Mouse (Mus musculus) kidney, adult 18-20 months (tissue): ENCODE measurements around the gene Spn.
A peak's percentile ranks its signal among the peaks of the same experiment; 100 is the strongest.

Experiments
- DNase-seq: peaks from one replicate; pipeline ENCODE4 v3.0.0; 2021

Gene Spn

DNA sequence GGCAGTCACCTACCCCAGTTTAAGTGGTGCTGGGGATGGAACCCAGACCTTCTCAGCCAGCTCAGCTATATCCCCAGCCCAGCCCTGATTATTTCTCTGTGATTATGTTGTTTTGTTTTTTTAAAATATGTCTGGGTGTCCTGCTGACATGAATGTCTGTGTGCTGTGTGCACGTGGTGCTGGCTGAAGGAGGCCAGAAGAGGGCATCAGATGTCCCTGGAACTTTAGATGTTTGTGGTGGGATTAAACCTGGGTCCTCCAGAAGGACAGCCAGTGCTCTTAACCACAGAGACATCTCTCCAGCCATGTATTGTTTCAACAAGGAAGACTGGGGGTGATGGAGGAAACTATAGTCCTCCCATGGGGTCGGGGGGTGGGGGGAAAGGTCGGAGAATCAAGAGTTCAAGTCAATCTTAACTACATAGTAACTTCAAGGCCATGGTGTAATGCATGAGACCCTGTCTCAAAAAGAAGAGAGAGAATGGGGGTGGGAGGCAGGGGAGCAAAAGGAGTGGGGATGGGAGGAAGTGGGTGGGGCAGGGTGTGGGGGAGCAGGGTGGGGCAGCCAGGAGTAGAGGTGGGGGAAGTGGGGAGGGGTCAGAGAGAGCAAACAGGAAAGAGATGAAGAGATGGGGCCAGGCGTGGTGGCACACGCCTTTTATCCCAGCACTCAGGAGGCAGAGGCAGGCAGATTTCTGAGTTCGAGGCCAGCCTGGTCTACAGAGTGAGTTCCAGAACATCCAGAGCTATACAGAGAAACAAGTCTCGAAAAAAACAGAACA lies 3.2 kb upstream of the Spn start:
- no peak for DNase-seq

DNA sequence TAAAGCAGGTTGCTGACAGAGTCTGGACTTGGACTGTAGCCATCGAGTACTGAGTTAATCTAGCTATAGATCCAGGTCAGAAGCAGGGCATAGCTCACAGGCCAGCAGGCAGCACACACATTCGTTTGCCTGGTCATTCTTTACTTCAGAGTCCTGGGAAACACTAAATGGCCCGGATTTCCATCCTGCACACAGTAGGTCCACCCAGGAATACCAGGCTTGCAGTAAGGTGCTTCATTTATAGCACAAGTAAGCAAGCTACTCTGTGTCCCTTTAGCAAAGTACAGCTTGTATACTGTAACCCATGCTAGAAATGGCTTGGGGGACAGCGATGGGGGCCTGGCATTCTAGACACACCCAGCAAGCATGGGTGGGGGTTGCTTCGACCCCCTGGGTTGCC lies 1.9 kb upstream of the Spn start:
- DNase-seq: no peak

DNA sequence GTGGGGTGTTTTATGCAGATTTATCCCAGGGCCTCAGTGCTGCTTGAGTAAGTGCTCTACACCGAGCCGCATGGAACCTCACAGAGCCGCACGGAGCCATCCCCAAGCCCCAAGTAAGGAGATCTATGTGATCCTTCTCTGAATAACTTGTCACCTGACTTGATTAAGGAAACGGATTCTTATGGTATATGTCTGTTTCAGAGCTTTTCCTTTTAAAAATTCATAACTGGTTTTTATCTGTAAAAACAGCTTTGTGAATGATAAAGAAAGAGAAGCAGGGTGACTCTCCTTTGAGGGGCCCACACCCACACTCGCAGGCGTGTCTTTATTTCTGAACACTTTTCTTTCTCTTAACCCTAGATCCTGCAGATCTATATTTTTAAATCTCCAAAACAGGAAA lies 1.5 kb upstream of the Spn start:
- DNase-seq: no peak

DNA sequence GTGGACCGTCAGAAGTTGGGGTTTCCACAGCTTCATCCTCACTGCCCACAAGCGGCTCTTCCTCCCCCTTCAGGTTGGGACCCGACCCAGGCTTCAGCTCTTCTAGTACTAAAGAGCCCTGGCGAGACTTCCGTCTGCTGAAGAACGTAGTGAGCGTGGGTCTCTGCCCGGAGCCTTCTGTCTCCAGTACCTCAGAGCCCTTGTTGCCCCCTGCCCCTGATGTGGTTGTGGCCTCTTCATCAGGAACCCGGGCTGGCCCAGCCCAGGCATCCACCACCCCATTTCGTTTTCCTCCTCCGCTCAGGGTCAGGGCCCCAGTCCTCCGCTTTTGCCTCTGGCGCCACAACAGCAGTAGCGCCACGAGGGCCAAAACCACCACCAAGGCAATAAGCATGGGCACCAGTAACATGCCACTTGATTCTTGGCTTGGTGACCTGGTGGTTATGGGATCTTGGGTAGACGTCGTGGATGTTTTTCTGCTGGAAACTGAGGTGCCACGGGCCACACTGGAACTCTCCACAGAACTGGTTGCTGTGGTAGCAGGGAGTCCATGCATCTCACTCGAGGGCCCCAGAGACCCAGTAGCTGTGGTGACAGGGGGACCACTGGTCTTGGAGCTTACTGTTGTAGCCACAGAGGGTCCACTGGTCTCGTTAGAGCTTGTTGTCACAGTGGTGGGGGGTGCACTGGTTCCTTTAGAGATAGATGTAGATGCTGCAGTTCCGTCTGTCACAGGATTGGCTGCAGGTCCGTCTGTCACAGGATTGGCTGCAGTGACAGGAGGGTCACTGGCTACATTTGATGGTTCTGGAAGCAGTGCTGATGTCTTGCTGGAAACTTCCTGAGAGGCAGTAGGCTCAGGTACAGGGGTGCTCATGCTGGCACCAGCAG lies 1.2 kb downstream of the Spn start:
- DNase-seq: no peak

DNA sequence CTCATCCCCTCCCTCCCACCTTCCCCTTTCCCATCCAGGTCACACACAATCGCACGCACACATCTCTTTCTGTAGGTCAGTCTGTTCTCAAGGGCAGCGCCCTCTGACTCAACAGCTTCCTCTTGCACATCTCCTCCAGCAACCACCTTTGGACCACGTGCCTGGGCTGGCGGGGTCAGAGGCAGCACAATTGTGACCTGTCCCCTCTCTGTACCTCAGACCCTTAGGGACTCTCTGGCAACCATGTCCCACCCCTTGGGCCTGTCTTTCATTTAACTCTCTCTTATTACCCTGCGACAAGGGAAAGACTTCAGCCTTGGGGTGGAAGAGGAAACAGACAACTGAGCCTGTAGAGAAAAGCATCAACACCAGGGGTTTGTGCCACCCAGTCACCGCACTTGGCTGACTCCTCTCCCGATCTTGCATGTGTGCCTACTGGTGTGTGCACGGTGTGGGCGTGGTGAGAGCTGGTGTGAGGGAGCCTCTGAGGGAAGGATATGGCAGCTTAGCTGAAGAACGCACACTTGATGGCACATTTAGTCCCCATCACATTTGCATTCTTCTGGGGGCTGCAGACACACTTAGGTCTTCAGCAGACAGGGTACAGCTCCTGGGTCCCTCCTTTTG lies 2.7 kb downstream of the Spn start:
- DNase-seq: no peak

DNA sequence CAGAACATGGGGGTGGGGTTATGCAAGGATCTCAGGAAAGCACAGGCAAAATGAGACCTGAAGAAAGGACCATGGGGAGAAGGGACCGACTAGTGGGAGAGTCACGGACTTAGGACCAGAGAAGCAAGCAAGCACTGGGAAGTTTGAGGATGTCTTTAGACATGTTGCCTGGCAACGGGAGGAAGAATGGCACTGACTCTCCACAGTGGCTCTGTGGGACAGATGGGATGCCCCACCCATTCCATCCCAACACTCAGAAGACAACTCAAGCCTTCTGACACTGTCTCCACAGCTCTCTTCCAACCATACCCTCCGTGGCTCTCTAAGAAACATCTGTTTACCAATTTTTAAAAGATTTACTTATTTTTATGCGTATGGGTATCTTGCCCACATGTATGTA lies 4.5 kb downstream of the Spn start:
- no peak for DNase-seq

DNA sequence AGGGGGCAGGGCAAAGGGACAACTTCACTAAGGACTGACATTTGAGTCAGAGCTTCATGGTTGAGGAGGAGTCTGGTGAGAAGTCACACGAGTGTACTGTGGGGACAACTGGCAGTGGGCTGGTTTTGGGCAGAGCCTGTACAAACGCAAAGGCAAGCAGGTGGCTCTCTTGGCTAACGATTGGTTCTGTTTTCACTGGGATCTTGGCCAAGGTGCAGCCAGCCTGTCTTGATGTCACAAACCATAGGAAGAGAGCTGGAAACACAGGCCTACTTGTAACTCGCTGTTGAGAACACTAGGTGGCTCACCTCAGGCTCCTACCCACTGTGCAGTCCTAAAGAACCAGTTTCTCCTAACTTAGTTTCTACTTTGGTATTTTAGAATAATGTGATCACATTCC lies 8.0 kb downstream of the Spn start:
- peak; percentile 42 for DNase-seq

DNA sequence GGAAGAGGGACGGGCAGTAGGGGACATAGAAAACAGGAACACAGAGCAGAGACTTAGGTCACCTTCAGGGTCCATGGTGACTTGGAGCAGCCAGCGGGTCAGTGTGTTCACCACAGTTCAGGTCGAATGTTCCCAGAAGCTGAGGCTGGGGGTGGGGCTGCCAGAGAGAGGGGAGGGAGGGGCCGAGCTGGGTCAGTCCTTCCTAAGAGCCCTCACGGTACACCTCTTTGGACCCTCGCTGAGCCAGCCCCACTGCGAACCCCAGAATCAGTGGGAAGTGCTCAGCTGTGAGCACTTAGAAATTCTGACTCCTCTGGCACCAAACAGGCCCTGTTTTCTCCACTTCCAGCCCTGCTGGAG lies 15.7 kb downstream of the Spn start, which contains the start of gene Qprt:
Gene Qprt, minus strand, starts transcription at position 316 of the 360 bp plus-strand sequence.
- DNase-seq: peak; percentile 50

DNA sequence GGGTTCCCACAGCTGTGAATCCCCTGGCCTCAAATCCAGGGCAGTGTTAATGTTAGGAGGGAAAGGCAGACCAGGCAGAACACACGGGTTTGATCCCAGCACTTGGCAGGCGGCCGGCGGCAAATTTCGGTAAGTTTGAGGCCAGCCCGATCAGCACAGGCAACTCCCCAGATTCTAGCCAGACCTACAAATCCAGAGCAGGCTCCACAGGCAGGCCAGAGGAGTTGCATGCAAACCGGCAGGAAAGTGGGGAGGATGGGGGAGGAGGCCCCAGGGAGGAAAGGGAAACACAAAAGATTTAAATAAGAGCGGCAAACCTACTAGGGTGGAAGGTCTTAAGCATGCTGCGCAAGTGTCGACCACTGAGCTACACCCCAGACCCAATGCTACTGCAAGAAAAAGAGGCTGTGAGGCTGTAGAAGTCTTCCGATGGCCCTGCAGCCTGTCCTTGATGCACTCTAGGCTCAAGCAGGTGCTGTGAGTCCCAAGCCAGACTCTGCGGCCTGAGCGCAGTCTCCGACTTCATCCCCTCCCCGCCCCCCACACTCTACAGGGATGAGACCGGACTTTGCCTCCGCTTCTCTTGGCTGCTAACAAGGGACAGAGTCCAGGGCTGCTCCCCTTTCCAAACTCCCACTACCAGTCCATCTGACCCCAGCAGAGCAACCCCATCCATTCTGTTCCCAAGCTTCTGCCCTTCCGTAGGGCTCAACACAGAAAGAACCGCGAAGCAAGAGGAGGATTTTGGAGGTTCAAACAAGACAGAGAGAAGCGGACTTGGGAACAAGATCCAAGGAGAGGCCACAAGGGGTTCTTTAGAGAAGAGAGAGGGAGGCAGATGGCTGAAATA lies 16.3 kb downstream of the Spn start:
- peak; percentile 75 for DNase-seq

DNA sequence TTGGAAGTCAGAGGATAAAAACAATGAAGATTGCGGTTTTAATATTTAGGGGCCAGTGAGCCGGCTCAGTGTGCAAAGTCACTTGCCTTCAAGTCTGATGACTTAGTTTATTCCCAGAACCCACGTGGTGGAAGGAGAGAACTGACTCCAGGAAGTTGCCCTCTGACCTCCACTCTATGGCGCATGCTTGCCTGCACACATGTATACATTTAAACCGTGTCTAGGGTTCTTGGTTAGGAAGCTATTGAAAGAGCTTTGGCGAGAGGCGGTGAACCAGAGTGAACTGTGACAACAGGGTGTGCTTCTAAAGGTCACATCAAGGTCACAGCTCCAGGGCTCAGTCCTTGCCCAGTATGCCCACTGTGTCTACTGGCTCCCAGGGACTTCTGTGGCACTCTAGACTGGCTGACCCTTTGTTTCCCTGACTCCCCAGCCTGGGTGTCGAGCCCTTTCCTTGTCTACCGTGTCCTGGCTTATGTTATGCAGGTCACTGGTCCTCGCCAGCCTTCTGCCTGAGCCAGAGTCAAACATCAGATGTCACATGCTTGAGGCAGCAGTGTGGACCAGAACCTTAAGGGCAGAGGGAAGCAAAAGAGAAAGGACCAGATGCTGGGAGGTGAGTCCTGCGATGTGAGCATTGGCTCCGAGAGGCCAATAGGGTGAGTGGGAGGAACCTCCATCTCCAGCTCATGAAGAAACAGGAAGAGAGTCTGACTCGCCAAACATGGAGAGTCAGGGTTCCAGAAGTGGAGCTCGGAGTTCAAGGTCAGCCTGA lies 18.8 kb downstream of the Spn start:
- no peak for DNase-seq

DNA sequence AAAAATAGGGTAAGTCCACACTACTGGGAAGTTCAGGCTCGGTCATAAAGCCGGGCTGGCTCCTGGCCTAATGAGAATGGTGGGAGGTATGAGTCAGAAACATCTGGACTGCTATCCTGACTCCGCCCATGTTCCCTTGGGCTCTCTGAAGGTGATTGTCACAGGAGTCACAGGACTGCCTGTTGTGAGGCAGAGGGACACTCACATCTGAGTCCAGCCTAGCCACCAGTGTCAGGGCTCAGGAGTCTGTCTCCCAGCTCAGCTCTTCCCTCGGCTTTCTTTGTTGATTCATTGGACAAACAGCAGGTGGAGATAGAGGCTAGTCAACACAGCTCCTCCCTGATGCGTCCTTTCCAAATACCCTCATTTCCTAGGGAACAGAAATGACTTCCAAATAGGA lies 19.7 kb downstream of the Spn start:
- DNase-seq: peak; percentile 39

DNA sequence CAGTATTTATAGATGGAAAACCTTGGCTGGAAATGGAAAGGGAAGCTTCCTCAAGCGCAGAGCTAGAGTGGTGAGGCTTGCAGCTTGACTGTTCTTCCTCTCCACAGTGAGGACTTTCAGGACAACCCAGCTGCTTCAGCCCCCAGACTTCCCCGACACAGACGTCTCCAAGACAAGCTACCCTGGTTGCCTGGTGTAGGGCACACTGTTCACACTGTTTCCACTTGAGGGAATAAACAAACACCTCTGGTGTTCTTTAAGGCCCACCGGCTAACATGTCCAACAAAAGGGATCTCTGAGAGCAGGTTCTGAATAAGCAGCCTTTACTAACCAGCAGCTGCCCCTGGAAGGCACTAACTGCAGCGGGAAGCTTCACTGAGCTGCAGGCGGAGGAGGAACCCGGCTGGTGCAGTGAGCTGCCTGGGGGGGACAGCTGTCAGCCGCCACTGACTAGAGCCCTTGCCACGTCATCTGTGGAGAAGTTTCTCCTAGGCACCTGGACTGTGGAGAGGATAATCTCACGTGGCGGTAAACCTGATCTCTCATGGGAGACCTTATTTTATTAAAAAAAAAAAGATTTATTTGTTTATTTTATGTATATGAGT lies 21.2 kb downstream of the Spn start:
- DNase-seq: no peak

DNA sequence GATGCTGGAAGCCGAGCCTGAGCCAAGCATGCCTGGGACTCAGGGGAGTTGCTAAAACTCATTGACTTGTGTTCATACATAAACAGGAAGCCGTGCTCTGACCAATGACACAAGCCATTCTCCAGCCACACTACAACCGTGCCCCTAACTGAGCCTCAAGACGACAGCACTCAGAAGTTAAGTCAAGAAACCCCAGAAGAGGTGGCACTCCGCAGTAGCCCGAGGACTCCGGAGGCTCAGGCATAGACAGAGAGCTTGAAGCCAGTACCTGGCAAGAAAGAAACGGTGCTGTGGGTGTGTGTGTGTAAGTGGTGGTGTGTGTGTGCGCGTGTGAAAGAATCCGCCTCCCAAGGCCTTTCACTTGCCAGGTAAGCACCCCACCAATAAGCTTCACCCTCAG lies 22.7 kb downstream of the Spn start:
- no peak for DNase-seq

DNA sequence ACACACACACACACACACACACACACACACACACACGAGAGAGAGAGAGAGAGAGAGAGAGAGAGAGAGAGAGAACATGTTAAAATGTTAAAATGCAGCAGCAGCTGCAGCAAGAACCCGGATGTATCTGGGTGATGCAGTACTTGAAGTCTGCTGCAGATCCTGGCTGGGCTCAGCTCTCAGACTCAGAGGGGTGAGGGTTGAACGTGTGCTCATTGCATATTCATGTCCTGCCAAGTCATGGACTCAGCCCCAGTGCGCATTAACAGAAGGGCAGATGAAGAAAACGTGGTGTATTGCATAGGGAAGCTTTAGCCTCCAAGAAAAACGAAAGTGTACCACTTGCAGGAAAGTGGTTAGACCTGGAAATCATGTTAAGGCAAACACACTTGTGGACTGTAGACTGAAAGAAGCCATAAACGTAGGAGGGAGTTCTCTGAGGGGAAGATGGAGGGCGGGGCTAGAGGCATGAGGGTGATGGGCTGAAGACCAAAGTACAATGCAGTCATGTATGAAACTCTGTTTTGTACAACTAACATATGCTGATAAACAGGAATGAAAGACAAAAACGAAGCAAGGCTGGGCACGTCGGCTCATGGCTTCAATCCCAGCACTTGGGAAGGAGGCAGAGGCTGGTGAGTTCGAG lies 23.9 kb downstream of the Spn start:
- DNase-seq: peak; percentile 60

DNA sequence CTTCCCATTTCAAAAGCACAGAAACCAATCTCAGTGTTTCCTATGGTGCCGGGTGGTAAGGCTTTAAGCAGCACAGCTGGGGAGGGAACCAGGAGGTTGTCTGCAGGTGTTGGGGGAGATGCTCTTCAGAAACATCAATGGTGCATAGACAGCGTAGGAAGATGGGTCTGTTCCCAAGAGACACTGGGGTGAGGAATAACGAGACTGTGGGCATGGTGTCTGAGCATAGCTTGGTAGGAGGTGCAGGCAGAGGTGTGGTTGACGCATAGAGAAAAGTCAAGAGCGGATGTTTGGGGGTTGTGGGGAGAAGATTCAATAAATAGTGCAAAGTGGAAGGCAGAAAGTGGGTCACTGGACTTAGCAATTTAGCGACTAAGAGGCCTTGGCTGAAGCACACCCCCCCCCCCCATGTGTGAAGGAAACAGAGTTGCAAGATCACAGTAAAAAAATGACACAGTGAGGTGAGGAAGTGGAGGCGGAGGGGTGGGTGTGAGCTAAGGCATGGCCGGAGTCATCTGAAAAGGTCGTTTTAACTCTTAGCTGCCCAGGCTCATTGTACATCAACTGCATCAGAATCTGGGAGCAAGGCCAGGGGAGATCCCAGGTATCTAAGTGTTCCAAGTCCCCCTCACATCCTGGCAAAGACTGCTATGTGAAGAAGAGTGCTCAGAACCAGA lies 24.6 kb downstream of the Spn start:
- DNase-seq: no peak

DNA sequence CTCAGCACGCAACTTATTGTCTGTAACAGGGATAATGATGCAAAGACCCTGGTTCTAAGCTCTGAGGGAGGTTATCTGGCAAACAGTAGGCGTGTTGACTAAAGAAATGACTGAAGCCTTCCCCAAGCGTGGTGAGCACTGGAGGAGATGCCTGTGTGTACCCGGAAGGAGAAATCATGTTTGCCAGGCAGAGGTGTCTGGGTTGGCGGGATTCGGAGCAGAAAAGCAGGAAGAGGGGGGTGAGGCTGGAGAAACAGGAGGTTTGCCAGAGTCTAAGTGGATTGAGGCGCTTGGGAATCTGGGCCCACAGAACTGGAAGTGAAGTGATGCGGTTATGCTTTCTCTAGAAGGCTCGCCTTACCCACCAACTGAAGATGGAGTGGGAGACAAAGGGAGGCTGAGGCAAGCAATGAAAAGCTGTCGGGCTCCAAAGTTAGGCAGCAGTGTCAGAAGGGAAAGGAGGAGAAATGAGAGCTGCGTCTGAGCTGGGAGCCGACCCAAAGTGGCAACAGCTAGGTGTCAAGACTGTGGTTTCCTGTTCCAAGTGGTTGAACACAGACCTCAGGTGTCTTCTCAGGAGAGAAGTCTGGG lies 25.3 kb downstream of the Spn start:
- no peak for DNase-seq

DNA sequence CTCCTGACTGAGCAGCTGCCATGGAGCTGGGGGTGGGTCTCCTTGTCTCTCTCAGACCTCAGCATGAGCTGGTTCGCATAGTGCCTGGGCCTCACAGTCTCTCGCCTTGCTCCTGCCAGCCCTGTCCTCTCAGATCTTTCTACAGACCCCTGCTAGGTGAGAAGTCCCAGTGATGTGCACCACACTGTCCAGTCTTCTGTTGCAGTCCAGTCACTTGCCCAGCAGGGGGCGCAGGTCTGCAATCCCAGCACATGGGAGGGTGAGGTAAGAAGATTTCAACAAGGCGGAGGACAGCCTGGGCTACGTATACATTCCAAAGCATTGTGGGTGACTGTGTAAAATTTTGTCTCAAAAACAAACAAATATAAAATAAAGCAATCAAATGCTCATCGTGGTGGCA lies 26.2 kb downstream of the Spn start:
- peak; percentile 61 for DNase-seq

DNA sequence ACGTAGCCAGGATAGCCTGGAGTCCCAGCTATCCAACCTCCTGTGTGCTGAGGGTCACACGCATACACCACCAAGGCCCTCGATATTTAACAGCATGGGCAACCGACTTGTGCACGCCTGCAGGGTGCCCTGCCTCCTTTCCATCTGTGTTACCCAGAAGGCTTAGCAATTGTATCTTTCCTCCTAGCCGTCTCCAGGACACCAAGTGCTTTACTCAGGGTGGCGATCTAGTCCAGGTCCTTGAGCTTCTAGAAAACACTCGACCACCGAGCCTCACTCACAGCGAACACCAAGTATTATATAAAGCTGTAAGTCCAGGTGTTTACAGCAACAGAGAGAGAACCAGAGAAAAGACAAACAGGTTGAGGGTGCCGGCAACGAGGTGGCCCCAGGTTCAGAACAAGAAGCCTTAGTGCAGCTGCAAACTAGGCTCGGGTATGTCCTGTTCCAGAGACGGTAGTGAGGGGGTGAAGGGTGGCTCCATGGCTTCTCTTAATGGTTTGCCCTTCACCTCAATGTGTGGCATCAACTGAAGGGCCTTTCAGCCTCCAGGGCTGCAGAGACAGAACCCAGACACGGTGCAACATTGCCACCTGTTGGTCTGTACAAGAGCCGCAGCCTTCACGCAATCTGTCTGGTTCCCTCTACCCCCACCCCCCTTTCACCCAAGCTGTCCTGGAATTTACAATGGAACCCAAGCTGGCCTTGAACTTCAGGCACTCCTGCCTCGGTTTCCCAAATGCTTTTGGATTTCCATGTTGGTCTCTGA lies 27.2 kb downstream of the Spn start:
- DNase-seq: peak; percentile 74

DNA sequence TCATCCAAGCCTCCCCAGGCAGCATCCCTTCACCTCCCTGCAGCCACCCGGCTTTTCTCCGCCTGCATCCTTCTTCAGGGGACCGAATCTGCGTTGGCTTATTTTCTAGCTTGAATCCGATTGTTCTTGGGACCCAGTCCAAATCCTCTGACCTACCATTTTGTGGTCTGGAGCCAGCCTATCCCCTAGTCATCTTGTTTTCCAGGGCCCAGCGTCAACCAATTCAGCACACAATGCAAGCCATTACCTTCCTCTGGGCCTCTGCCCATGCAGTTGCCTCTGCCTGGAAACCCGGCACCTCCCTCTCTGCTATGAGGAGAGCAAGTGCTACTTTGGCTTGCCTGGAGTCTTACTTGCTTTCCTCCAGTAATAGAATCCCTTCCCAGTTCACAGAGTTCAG lies 32.1 kb downstream of the Spn start:
- no peak for DNase-seq
